Mouse (Mus musculus) layer of hippocampus, postnatal 36 days (tissue): ENCODE measurements at regions not wholly inside any gene's neighbourhood (a gene's known extent, or its start where the extent isn't known, plus 50 kb on each side); places are given as distances from the start of the nearest gene placed in this dataset.
A peak's percentile ranks its signal among the peaks of the same experiment; 100 is the strongest.

Experiments used
- DNase-seq, 2 experiments: peaks; one replicate each; pipeline ENCODE4 v3.0.0; 2022

GRCm38 (mm10) chr15:63170171-63170570, 674.8 kb downstream of the Gsdmc2 start:
- no peak for DNase-seq

GRCm38 (mm10) chr15:63166411-63166810, 678.6 kb downstream of the Gsdmc2 start:
- no peak for DNase-seq

- DNase-seq = peak; percentile 3 to 9
These were observed 681.3 kb downstream of the Gsdmc2 start for GRCm38 (mm10) chr15:63163550-63164279.

GRCm38 (mm10) chr15:63162881-63163549, 682.0 kb downstream of the Gsdmc2 start:
- DNase-seq = peak; percentile 3 to 32

GRCm38 (mm10) chr15:63123123-63123688, 721.8 kb downstream of the Gsdmc2 start:
- DNase-seq = no peak

GRCm38 (mm10) chr15:63112918-63113317, 732.1 kb downstream of the Gsdmc2 start:
- no peak for DNase-seq

GRCm38 (mm10) chr15:63100093-63100492, 744.9 kb downstream of the Gsdmc2 start:
- DNase-seq = no peak

GRCm38 (mm10) chr15:63081972-63082371, 763.0 kb downstream of the Gsdmc2 start:
- peak; percentile 20 to 54 for DNase-seq

- DNase-seq = no peak
These were observed 765.2 kb downstream of the Gsdmc2 start for GRCm38 (mm10) chr15:63079825-63080224.

- no peak for DNase-seq
These were observed 773.1 kb downstream of the Gsdmc2 start for GRCm38 (mm10) chr15:63071921-63072320.

GRCm38 (mm10) chr15:63067126-63067525, 777.9 kb downstream of the Gsdmc2 start:
- no peak for DNase-seq

GRCm38 (mm10) chr15:63066020-63066439, 778.9 kb downstream of the Gsdmc2 start:
- DNase-seq = no peak

GRCm38 (mm10) chr15:63061891-63062290, 783.1 kb downstream of the Gsdmc2 start:
- DNase-seq = no peak

- DNase-seq = no peak
These were observed 784.2 kb downstream of the Gsdmc2 start for GRCm38 (mm10) chr15:63060826-63061225.

- no peak for DNase-seq
These were observed 792.3 kb downstream of the Gsdmc2 start for GRCm38 (mm10) chr15:63052570-63053255.

- DNase-seq = no peak
These were observed 794.9 kb downstream of the Gsdmc2 start for GRCm38 (mm10) chr15:63050033-63050432.

- DNase-seq = no peak
These were observed 802.6 kb downstream of the Gsdmc2 start for GRCm38 (mm10) chr15:63042367-63042766.

GRCm38 (mm10) chr15:63036241-63036640, 808.7 kb downstream of the Gsdmc2 start:
- DNase-seq = peak; percentile 48 to 64

- DNase-seq = peak in 1 of 2 experiments; percentile 9
These were observed 824.2 kb downstream of the Gsdmc2 start for GRCm38 (mm10) chr15:63020826-63021225.

- DNase-seq = no peak
These were observed 827.0 kb downstream of the Gsdmc2 start for GRCm38 (mm10) chr15:63017966-63018365.

GRCm38 (mm10) chr15:63006471-63007228, 838.3 kb downstream of the Gsdmc2 start:
- DNase-seq = no peak

- DNase-seq = no peak
These were observed 850.3 kb downstream of the Gsdmc2 start for GRCm38 (mm10) chr15:62994691-62995090.
